In the genomic region with DNA sequence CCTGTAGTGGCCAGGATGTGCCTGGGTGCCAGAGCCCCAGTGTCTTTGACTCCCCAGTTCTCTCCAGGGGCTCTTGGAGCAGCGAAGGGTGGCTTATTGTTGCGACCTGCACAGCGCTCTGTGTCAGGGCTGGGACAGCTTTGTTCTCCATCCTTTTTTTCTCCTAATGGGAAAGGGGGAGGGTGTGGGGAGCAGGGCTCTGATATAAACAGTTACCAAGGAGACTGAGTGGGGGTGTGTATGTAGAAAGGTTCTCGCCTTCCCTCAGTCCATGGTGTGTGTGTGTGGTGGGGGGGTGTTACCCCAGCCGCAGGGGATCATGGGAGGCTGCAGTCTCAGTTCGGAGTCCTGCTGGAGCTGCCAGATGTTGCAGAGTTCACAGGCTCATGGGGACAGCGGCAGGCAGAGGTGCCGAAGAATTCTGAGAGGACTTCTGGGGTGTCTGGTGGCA, we compare ENCODE assay signal across 8 mouse cellular contexts. TPM values are rescaled to one million over a fixed set of nuclear protein-coding genes. Genes with fewer than 3 reads are reported as not detected.
DNase-seq lines count a peak whose midpoint lies in the region; ATAC-seq lines count a peak whose summit lies in the region.

No protein-coding gene starts in this region.

- peak overlapping the region; percentile 82 for H3K27ac ChIP-seq in kidney, embryonic 15.5 days
- peak overlapping the region; percentile 89 for H3K27ac ChIP-seq in embryonic facial prominence, embryonic 13.5 days
- peak overlapping the region; percentile 96 for H3K27ac ChIP-seq in limb, embryonic 12.5 days
- peak overlapping the region; percentile 80 for H3K27ac ChIP-seq in neural tube, embryonic 15.5 days (replicated peaks)

- H3K9ac ChIP-seq in kidney, embryonic 15.5 days = peak overlapping the region; percentile 21; the same call in 1 of the 2 replicates
- peak overlapping the region; percentile 56 for H3K9ac ChIP-seq in embryonic facial prominence, embryonic 13.5 days
- peak overlapping the region; percentile 61 for H3K9ac ChIP-seq in limb, embryonic 12.5 days (replicated peaks)
- peak overlapping the region; percentile 26; the same call in 1 of the 2 replicates for H3K9ac ChIP-seq in neural tube, embryonic 15.5 days (replicated peaks)

- H3K36me3 ChIP-seq in kidney, embryonic 15.5 days = peaks cover 26% of the 10 kb centered on the region
- H3K36me3 ChIP-seq in embryonic facial prominence, embryonic 13.5 days = peaks cover 24% of the 10 kb centered on the region
- peaks cover 23% of the 10 kb centered on the region for H3K36me3 ChIP-seq in limb, embryonic 12.5 days
- peaks cover 19% of the 10 kb centered on the region for H3K36me3 ChIP-seq in neural tube, embryonic 15.5 days

- H3K4me1 ChIP-seq in kidney, embryonic 15.5 days = peaks cover 50% of the 10 kb centered on the region
- peaks cover 44% of the 10 kb centered on the region for H3K4me1 ChIP-seq in embryonic facial prominence, embryonic 13.5 days
- H3K4me1 ChIP-seq in limb, embryonic 12.5 days (replicated peaks) = peaks cover 57% of the 10 kb centered on the region
- H3K4me1 ChIP-seq in neural tube, embryonic 15.5 days = peaks cover 36% of the 10 kb centered on the region

- WGBS in kidney, embryonic 15.5 days = 17% methylated on average over 8 of the region's 8 CpGs
- 6% methylated on average over 8 of the region's 8 CpGs for WGBS in embryonic facial prominence, embryonic 13.5 days
- WGBS in limb, embryonic 12.5 days = 2% methylated on average over 8 of the region's 8 CpGs
- WGBS in neural tube, embryonic 15.5 days = 4% methylated on average over 8 of the region's 8 CpGs

- no peaks in the 10 kb centered on the region for H3K9me3 ChIP-seq in kidney, embryonic 15.5 days (replicated peaks)
- no peaks in the 10 kb centered on the region for H3K9me3 ChIP-seq in embryonic facial prominence, embryonic 13.5 days
- no peaks in the 10 kb centered on the region for H3K9me3 ChIP-seq in limb, embryonic 12.5 days
- H3K9me3 ChIP-seq in neural tube, embryonic 15.5 days (replicated peaks) = no peaks in the 10 kb centered on the region

- peak overlapping the region; percentile 15; the same call in 1 of the 2 replicates for H3K4me3 ChIP-seq in kidney, embryonic 15.5 days (replicated peaks)
- H3K4me3 ChIP-seq in embryonic facial prominence, embryonic 13.5 days = peak overlapping the region; percentile 28
- H3K4me3 ChIP-seq in limb, embryonic 12.5 days (replicated peaks) = peak overlapping the region; percentile 37
- H3K4me3 ChIP-seq in neural tube, embryonic 15.5 days (replicated peaks) = peak overlapping the region; percentile 8; the same call in 1 of the 2 replicates

- peak overlapping the region; percentile 50 for H3K4me2 ChIP-seq in kidney, embryonic 15.5 days
- peak overlapping the region; percentile 54 for H3K4me2 ChIP-seq in embryonic facial prominence, embryonic 13.5 days
- H3K4me2 ChIP-seq in limb, embryonic 12.5 days = peak overlapping the region; percentile 66
- peak overlapping the region; percentile 41 for H3K4me2 ChIP-seq in neural tube, embryonic 15.5 days

- intact Hi-C loops in heart, postnatal 14 days (cut with DNase I) = no loop called here

- peak; percentile 76 for ATAC-seq in kidney, embryonic 15.5 days (replicated peaks; ENCODE audit: low FRiP score)
- peak; percentile 67 for ATAC-seq in embryonic facial prominence, embryonic 13.5 days (ENCODE audit: insufficient number of reproducible peaks, insufficient read depth, low FRiP score, low TSS enrichment, low read depth)
- ATAC-seq in limb, embryonic 12.5 days (ENCODE audit: insufficient number of reproducible peaks, insufficient read depth, low FRiP score, low TSS enrichment, low read depth) = peak; percentile 88
- ATAC-seq in neural tube, embryonic 15.5 days (ENCODE audit: low FRiP score) = peak; percentile 68; the same call in 1 of the 2 replicates

- DNase-seq in kidney, adult 8-10 months = no peak
- DNase-seq in heart, postnatal 14 days = peak; percentile 50 to 53
- no peak for DNase-seq in spleen, adult 12 weeks (ENCODE audit: low spot score)
- DNase-seq in spleen, postnatal 36 days (ENCODE audit: low spot score in 2 of 2) = no peak

- H3K27me3 ChIP-seq in kidney, embryonic 15.5 days = no peaks in the 10 kb centered on the region
- no peaks in the 10 kb centered on the region for H3K27me3 ChIP-seq in embryonic facial prominence, embryonic 13.5 days
- no peaks in the 10 kb centered on the region for H3K27me3 ChIP-seq in limb, embryonic 12.5 days
- no peaks in the 10 kb centered on the region for H3K27me3 ChIP-seq in neural tube, embryonic 15.5 days (replicated peaks)

RNA-seq across cellular contexts. Expression of gene Tmem120a, which starts 18.8 kb away (rescaled TPM):
- 64.2 and 68.1 TPM in 2 replicates for polyA plus RNA-seq in kidney, embryonic 15.5 days (2015; fragmentation: Nextera tagmentation; extraction: Ambion mirVana)
- polyA plus RNA-seq in embryonic facial prominence, embryonic 13.5 days (2015; fragmentation: Nextera tagmentation; extraction: Ambion mirVana) = 39.4 and 46.8 TPM in 2 replicates
- 10 to 100 TPM in 1 of 2 experiments, 1 to 10 TPM in 1; 10.0 to 10.3 TPM for total RNA-seq in heart, postnatal 14 days (2021)
- polyA plus RNA-seq in limb, embryonic 12.5 days (2016; fragmentation: Nextera tagmentation; extraction: Ambion mirVana) = 47.9 and 52.5 TPM in 2 replicates
- 73.6 and 88.2 TPM in 2 replicates for polyA plus RNA-seq in neural tube, embryonic 15.5 days (2015; fragmentation: Nextera tagmentation; extraction: Ambion mirVana)

RNA-seq across cellular contexts. Expression of gene Styxl1, which starts 52.8 kb away (rescaled TPM):
- polyA plus RNA-seq in kidney, embryonic 15.5 days (2015; fragmentation: Nextera tagmentation; extraction: Ambion mirVana) = 0.17 and 0.39 TPM in 2 replicates
- 0.31 TPM in 1 of 2 replicates, not detected in the other for polyA plus RNA-seq in embryonic facial prominence, embryonic 13.5 days (2015; fragmentation: Nextera tagmentation; extraction: Ambion mirVana)
- total RNA-seq in heart, postnatal 14 days (2021) = under 1 TPM in 1 of 2 experiments, not detected in 1; 0.34 TPM
- polyA plus RNA-seq in limb, embryonic 12.5 days (2016; fragmentation: Nextera tagmentation; extraction: Ambion mirVana) = 0.17 TPM in 1 of 2 replicates, not detected in the other
- polyA plus RNA-seq in neural tube, embryonic 15.5 days (2015; fragmentation: Nextera tagmentation; extraction: Ambion mirVana) = 0.36 and 0.88 TPM in 2 replicates

RNA-seq across cellular contexts. Expression of gene Mdh2, which starts 52.9 kb away (rescaled TPM):
- 568 and 588 TPM in 2 replicates for polyA plus RNA-seq in kidney, embryonic 15.5 days (2015; fragmentation: Nextera tagmentation; extraction: Ambion mirVana)
- polyA plus RNA-seq in embryonic facial prominence, embryonic 13.5 days (2015; fragmentation: Nextera tagmentation; extraction: Ambion mirVana) = 432 and 479 TPM in 2 replicates
- 1,000 to 10,000 TPM; 1,831 to 1,920 TPM for total RNA-seq in heart, postnatal 14 days (2021)
- polyA plus RNA-seq in limb, embryonic 12.5 days (2016; fragmentation: Nextera tagmentation; extraction: Ambion mirVana) = 478 and 499 TPM in 2 replicates
- 658 and 665 TPM in 2 replicates for polyA plus RNA-seq in neural tube, embryonic 15.5 days (2015; fragmentation: Nextera tagmentation; extraction: Ambion mirVana)

RNA-seq across cellular contexts. Expression of gene Por, which starts 55.6 kb away (rescaled TPM):
- 78.2 and 89.0 TPM in 2 replicates for polyA plus RNA-seq in kidney, embryonic 15.5 days (2015; fragmentation: Nextera tagmentation; extraction: Ambion mirVana)
- polyA plus RNA-seq in embryonic facial prominence, embryonic 13.5 days (2015; fragmentation: Nextera tagmentation; extraction: Ambion mirVana) = 75.0 and 76.5 TPM in 2 replicates
- total RNA-seq in heart, postnatal 14 days (2021) = 10 to 100 TPM; 56.2 to 57.7 TPM
- polyA plus RNA-seq in limb, embryonic 12.5 days (2016; fragmentation: Nextera tagmentation; extraction: Ambion mirVana) = 114 and 120 TPM in 2 replicates
- 91.6 and 92.1 TPM in 2 replicates for polyA plus RNA-seq in neural tube, embryonic 15.5 days (2015; fragmentation: Nextera tagmentation; extraction: Ambion mirVana)

Comparison
In these comparisons a context has a peak if more than half of its experiments do, and no peak if none do; other contexts are left out.
1. DNase-seq: peak in heart, postnatal 14 days (2 of 2); none in kidney, adult 8-10 months (0 of 2), spleen, adult 12 weeks (single experiment) and spleen, postnatal 36 days (0 of 2).
2. Peak in every context shown above with its lines, with median percentiles within 50 percentile points of each other: ATAC-seq, H3K27ac ChIP-seq, H3K4me2 ChIP-seq, H3K4me3 ChIP-seq and H3K9ac ChIP-seq.